Mouse (Mus musculus): ENCODE results near the gene Elmo1. TPM values are rescaled to one million over a fixed set of nuclear protein-coding genes. Genes with fewer than 3 reads are reported as not detected.

Elmo1 gene
- polyA plus RNA-seq, 1 experiment = not detected

GRCm38 (mm10) chr13:20537487-20537886, 447.1 kb downstream of the Elmo1 start:
- no peak for TF ChIP-seq CEBPB (IDR thresholded peaks at IDR 0.05; ENCODE audit: low read depth)
- Histone ChIP-seq H3K27me3 (ENCODE audit: control insufficient read depth, insufficient read depth, insufficient read length) (no peaks in the 10 kb centered on the region), H3ac (ENCODE audit: control insufficient read depth, insufficient read length, low read depth) (no peak overlapping the region)

GRCm38 (mm10) chr13:20538216-20539070, 448.0 kb downstream of the Elmo1 start:
- no peaks in the 10 kb centered on the region for H3K27me3 ChIP-seq (ENCODE audit: control insufficient read depth, insufficient read depth, insufficient read length)
- H3K79me3 ChIP-seq (ENCODE audit: low read depth) = no peaks in the 10 kb centered on the region
- H3K4me3 ChIP-seq (ENCODE audit: insufficient read depth, poor library complexity, severe bottlenecking) = no peak overlapping the region
- TF ChIP-seq USF1 (IDR thresholded peaks at IDR 0.05; ENCODE audit: low read depth) (no peak), MYOG (IDR thresholded peaks at IDR 0.05; ENCODE audit: control insufficient read depth, extremely low read depth, insufficient read length) (no peak)
- H3K79me2 ChIP-seq (ENCODE audit: control insufficient read depth, insufficient read depth) = no peaks in the 10 kb centered on the region
- H3K36me3 ChIP-seq (ENCODE audit: control insufficient read depth, insufficient read depth) = no peaks in the 10 kb centered on the region
- H3ac ChIP-seq (ENCODE audit: control insufficient read depth, insufficient read length, low read depth) = no peak overlapping the region

More at GRCm38 (mm10) chr13:20537487-20537886, 447.1 kb downstream of the Elmo1 start:
- no peaks in the 10 kb centered on the region for H3K79me3 ChIP-seq (ENCODE audit: low read depth)
- H3K79me2 ChIP-seq (ENCODE audit: control insufficient read depth, insufficient read depth) = no peaks in the 10 kb centered on the region
- no peaks in the 10 kb centered on the region for H3K36me3 ChIP-seq (ENCODE audit: control insufficient read depth, insufficient read depth)
- no peak overlapping the region for H3K4me3 ChIP-seq (ENCODE audit: insufficient read depth, poor library complexity, severe bottlenecking)

- no peak overlapping the region for H3ac ChIP-seq (ENCODE audit: control insufficient read depth, insufficient read length, low read depth)
- H3K79me2 ChIP-seq (ENCODE audit: control insufficient read depth, insufficient read depth) = no peaks in the 10 kb centered on the region
- no peaks in the 10 kb centered on the region for H3K36me3 ChIP-seq (ENCODE audit: control insufficient read depth, insufficient read depth)
- no peak for TF ChIP-seq MYOG (IDR thresholded peaks at IDR 0.05; ENCODE audit: control insufficient read depth, extremely low read depth, insufficient read length)
- no peak for TF ChIP-seq CEBPB (IDR thresholded peaks at IDR 0.05; ENCODE audit: low read depth)
- no peak for TF ChIP-seq MAX (IDR thresholded peaks at IDR 0.05)
- TF ChIP-seq USF1 (IDR thresholded peaks at IDR 0.05; ENCODE audit: low read depth) = no peak
- TF ChIP-seq FOSL1 (IDR thresholded peaks at IDR 0.05; ENCODE audit: insufficient read depth, low read length, poor library complexity, severe bottlenecking) = no peak
- no peak for TF ChIP-seq CTCF (IDR thresholded peaks at IDR 0.05; ENCODE audit: control insufficient read depth, insufficient read depth, insufficient read length)
- H3K27me3 ChIP-seq (ENCODE audit: control insufficient read depth, insufficient read depth, insufficient read length) = no peaks in the 10 kb centered on the region
- H3K79me3 ChIP-seq (ENCODE audit: low read depth) = no peaks in the 10 kb centered on the region
- no peak overlapping the region for H3K4me3 ChIP-seq (ENCODE audit: insufficient read depth, poor library complexity, severe bottlenecking)
Measured at GRCm38 (mm10) chr13:20539631-20540030, 449.2 kb downstream of the Elmo1 start.

GRCm38 (mm10) chr13:20546568-20547204, 456.3 kb downstream of the Elmo1 start:
- Histone ChIP-seq H3ac (ENCODE audit: control insufficient read depth, insufficient read length, low read depth) (no peak overlapping the region), H3K79me2 (ENCODE audit: control insufficient read depth, insufficient read depth) (no peaks in the 10 kb centered on the region), H3K27me3 (ENCODE audit: control insufficient read depth, insufficient read depth, insufficient read length) (no peaks in the 10 kb centered on the region), H3K36me3 (ENCODE audit: control insufficient read depth, insufficient read depth) (no peaks in the 10 kb centered on the region), H3K79me3 (ENCODE audit: low read depth) (no peaks in the 10 kb centered on the region), H3K4me3 (ENCODE audit: insufficient read depth, poor library complexity, severe bottlenecking) (no peak overlapping the region)
- TF ChIP-seq FOSL1 (IDR thresholded peaks at IDR 0.05; ENCODE audit: insufficient read depth, low read length, poor library complexity, severe bottlenecking) (no peak), CEBPB (IDR thresholded peaks at IDR 0.05; ENCODE audit: low read depth) (no peak), USF1 (IDR thresholded peaks at IDR 0.05; ENCODE audit: low read depth) (no peak), MYOD1 (IDR thresholded peaks at IDR 0.05; ENCODE audit: control insufficient read depth, insufficient read length, low read depth) (no peak), MAX (IDR thresholded peaks at IDR 0.05) (no peak), MYOG (IDR thresholded peaks at IDR 0.05; ENCODE audit: control insufficient read depth, extremely low read depth, insufficient read length) (no peak), CTCF (IDR thresholded peaks at IDR 0.05; ENCODE audit: control insufficient read depth, insufficient read depth, insufficient read length) (no peak)

GRCm38 (mm10) chr13:20549983-20550382, 459.6 kb downstream of the Elmo1 start:
- H3K79me2 ChIP-seq (ENCODE audit: control insufficient read depth, insufficient read depth) = no peaks in the 10 kb centered on the region
- H3K27me3 ChIP-seq (ENCODE audit: control insufficient read depth, insufficient read depth, insufficient read length) = no peaks in the 10 kb centered on the region
- no peak overlapping the region for H3K4me3 ChIP-seq (ENCODE audit: insufficient read depth, poor library complexity, severe bottlenecking)
- H3K79me3 ChIP-seq (ENCODE audit: low read depth) = no peaks in the 10 kb centered on the region
- no peaks in the 10 kb centered on the region for H3K36me3 ChIP-seq (ENCODE audit: control insufficient read depth, insufficient read depth)
- no peak for TF ChIP-seq FOSL1 (IDR thresholded peaks at IDR 0.05; ENCODE audit: insufficient read depth, low read length, poor library complexity, severe bottlenecking)
- TF ChIP-seq USF1 (IDR thresholded peaks at IDR 0.05; ENCODE audit: low read depth) = no peak
- no peak for TF ChIP-seq CTCF (IDR thresholded peaks at IDR 0.05; ENCODE audit: control insufficient read depth, insufficient read depth, insufficient read length)
- TF ChIP-seq MYOG (IDR thresholded peaks at IDR 0.05; ENCODE audit: control insufficient read depth, extremely low read depth, insufficient read length) = no peak
- no peak for TF ChIP-seq MYOD1 (IDR thresholded peaks at IDR 0.05; ENCODE audit: control insufficient read depth, insufficient read length, low read depth)
- TF ChIP-seq MAX (IDR thresholded peaks at IDR 0.05) = no peak
- TF ChIP-seq CEBPB (IDR thresholded peaks at IDR 0.05; ENCODE audit: low read depth) = no peak
- H3ac ChIP-seq (ENCODE audit: control insufficient read depth, insufficient read length, low read depth) = no peak overlapping the region

- H3ac ChIP-seq (ENCODE audit: control insufficient read depth, insufficient read length, low read depth) = no peak overlapping the region
- no peaks in the 10 kb centered on the region for H3K79me3 ChIP-seq (ENCODE audit: low read depth)
- no peaks in the 10 kb centered on the region for H3K79me2 ChIP-seq (ENCODE audit: control insufficient read depth, insufficient read depth)
- H3K27me3 ChIP-seq (ENCODE audit: control insufficient read depth, insufficient read depth, insufficient read length) = no peaks in the 10 kb centered on the region
- no peaks in the 10 kb centered on the region for H3K36me3 ChIP-seq (ENCODE audit: control insufficient read depth, insufficient read depth)
- TF ChIP-seq FOSL1 (IDR thresholded peaks at IDR 0.05; ENCODE audit: insufficient read depth, low read length, poor library complexity, severe bottlenecking) (no peak), CTCF (IDR thresholded peaks at IDR 0.05; ENCODE audit: control insufficient read depth, insufficient read depth, insufficient read length) (no peak), MAX (IDR thresholded peaks at IDR 0.05) (no peak), USF1 (IDR thresholded peaks at IDR 0.05; ENCODE audit: low read depth) (no peak), MYOD1 (IDR thresholded peaks at IDR 0.05; ENCODE audit: control insufficient read depth, insufficient read length, low read depth) (no peak), MYOG (IDR thresholded peaks at IDR 0.05; ENCODE audit: control insufficient read depth, extremely low read depth, insufficient read length) (no peak), CEBPB (IDR thresholded peaks at IDR 0.05; ENCODE audit: low read depth) (no peak)
- H3K4me3 ChIP-seq (ENCODE audit: insufficient read depth, poor library complexity, severe bottlenecking) = no peak overlapping the region
Measured at GRCm38 (mm10) chr13:20551559-20551958, 461.2 kb downstream of the Elmo1 start.

All from C2C12 (cell line).